Mouse (Mus musculus) C2C12 (cell line): Measurements from ENCODE around the gene Tbc1d8. TPM values are rescaled to one million over a fixed set of nuclear protein-coding genes. Genes with fewer than 3 reads are reported as not detected.

Experiments
- H3K27me3 ChIP-seq: one replicate; pipeline ENCODE4 v1.6.1; 2011; ENCODE audit not compliant: control insufficient read depth, insufficient read depth, insufficient read length
- H3K36me3 ChIP-seq: one replicate; pipeline ENCODE4 v1.6.1; 2011; ENCODE audit not compliant: control insufficient read depth, insufficient read depth
- H3K4me3 ChIP-seq: one replicate; pipeline ENCODE4 v1.5.1; 2011; ENCODE audit warnings: mild to moderate bottlenecking, control low read depth; ENCODE audit not compliant: poor library complexity, insufficient read depth, severe bottlenecking
- H3K79me2 ChIP-seq: one replicate; pipeline ENCODE4 v1.6.1; 2011; ENCODE audit not compliant: control insufficient read depth, insufficient read depth
- H3K79me3 ChIP-seq: one replicate; pipeline ENCODE4 v1.6.1; 2011; ENCODE audit warnings: low read depth, control low read depth
- H3ac ChIP-seq: one replicate; pipeline ENCODE3; 2011; ENCODE audit warnings: low read depth; ENCODE audit not compliant: control insufficient read depth, insufficient read length
- CEBPB ChIP-seq: IDR thresholded peaks from one replicate; pipeline ENCODE4 v1.6.1; 2011; ENCODE audit warnings: low read depth, mild to moderate bottlenecking, control low read depth, moderate library complexity
- CTCF ChIP-seq: IDR thresholded peaks from one replicate; pipeline ENCODE4 v1.5.1; 2011; ENCODE audit not compliant: control insufficient read depth, insufficient read depth, insufficient read length
- FOSL1 ChIP-seq: IDR thresholded peaks from one replicate; pipeline ENCODE4 v1.8.0; 2011; ENCODE audit warnings: mild to moderate bottlenecking, low read length; ENCODE audit not compliant: poor library complexity, insufficient read depth, severe bottlenecking
- MAX ChIP-seq: IDR thresholded peaks from one replicate; pipeline ENCODE4 v1.6.1; 2011; ENCODE audit warnings: mild to moderate bottlenecking, control low read depth
- MYOD1 ChIP-seq: IDR thresholded peaks from one replicate; pipeline ENCODE4 v1.6.1; 2011; ENCODE audit warnings: low read depth; ENCODE audit not compliant: control insufficient read depth, insufficient read length
- MYOG ChIP-seq: IDR thresholded peaks from one replicate; pipeline ENCODE4 v1.6.1; 2011; ENCODE audit not compliant: control insufficient read depth, insufficient read length; ENCODE audit errors: extremely low read depth
- USF1 ChIP-seq: IDR thresholded peaks from one replicate; pipeline ENCODE4 v1.6.1; 2011; ENCODE audit warnings: low read depth, mild to moderate bottlenecking, control low read depth, moderate library complexity
- long read RNA-seq, 2 experiments: library from polyadenylated mRNA; unstranded; transcript quantifications; one replicate each; pipeline ENCODE4 v2.0.0; 2019 to 2020
- polyA plus RNA-seq: library from polyadenylated mRNA; unstranded; fragments of >200 nt; fragmentation: generic; extraction: Trizol; gene quantifications from one replicate; pipeline ENCODE4 v1.2.1, GENCODE M21; 2012; ENCODE audit warnings: missing spikeins

The Tbc1d8 gene
- 0.43 TPM for polyA plus RNA-seq
- long read RNA-seq, experiment 1, partial matches to known transcripts, result 1 of 1 reads
- long read RNA-seq, experiment 1, other reads (novel, unspliced or antisense), result 0 of 1 reads
- long read RNA-seq, experiment 2, full-length matches to known transcripts, result 8 of 14 reads
- long read RNA-seq, experiment 2, partial matches to known transcripts, result 4 of 14 reads
- long read RNA-seq, experiment 2, other reads (novel, unspliced or antisense), result 2 of 14 reads

DNA sequence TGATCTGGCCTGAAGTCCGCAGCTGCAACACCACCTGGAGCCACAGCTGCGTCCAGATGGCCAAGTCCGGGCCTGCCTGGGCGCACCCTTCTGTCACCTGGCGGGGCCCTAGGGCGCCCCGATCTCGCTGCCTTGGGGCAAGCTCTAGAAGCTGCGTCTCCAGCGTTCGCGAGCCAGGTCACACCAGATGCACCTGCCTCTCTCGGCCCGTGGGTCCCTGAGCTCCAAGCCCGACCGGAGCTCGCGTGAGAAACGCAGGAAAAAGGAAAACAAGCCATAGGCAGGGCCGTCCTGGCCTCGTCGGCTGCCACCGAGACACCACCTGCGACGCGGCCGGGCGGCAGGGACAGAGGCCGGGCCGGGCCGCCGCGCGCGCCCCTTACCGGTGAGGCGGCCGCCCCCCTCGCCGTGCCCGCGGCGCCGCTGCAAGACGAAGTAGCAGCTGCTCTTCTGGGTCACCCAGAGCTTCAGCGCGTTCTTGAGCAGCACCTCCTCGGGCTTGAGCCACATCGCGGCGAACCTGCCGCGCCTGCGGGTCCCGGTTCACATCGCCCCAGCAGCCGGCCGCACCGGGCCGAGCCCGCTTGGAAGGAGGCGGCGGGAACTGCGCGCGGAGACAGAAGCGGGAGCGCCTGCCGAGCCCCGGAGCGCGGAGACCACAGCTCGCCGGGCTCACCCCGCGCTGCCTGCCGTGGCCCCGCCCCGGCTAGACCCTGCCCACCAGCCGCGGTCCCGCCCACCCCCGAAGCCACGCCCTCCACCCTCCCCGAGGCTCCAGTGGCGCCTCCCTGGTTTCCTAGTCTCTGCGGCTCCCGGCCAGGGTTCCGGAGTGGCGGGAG, at the start of gene Tbc1d8:
Tbc1d8 (minus strand) TSS at position 699 of the 839 bp plus-strand sequence.
- H3K27me3 ChIP-seq, result peaks cover 8% of the 10 kb centered on the region
- H3K79me3 ChIP-seq, result no peaks in the 10 kb centered on the region
- no peak for TF ChIP-seq CTCF
- TF ChIP-seq MAX, result no peak
- TF ChIP-seq CEBPB, result no peak
- TF ChIP-seq FOSL1, result no peak
- TF ChIP-seq USF1, result no peak
- no peak for TF ChIP-seq MYOG
- no peak for TF ChIP-seq MYOD1
- peak within 1 kb of the TSS; percentile 23 for H3K4me3 ChIP-seq
- no peaks in the 10 kb centered on the region for H3K79me2 ChIP-seq
- peak within 1 kb of the TSS; percentile 72 for H3ac ChIP-seq
- H3K36me3 ChIP-seq, result no peaks in the 10 kb centered on the region

- TF ChIP-seq CEBPB (no peak), USF1 (no peak), FOSL1 (no peak), CTCF (no peak), MAX (no peak), MYOD1 (no peak), MYOG (no peak)
- H3K4me3 ChIP-seq, result no peak overlapping the region
Measured at GRCm38 (mm10) chr1:39528319-39528718, 49.8 kb upstream of the Tbc1d8 start.

DNA sequence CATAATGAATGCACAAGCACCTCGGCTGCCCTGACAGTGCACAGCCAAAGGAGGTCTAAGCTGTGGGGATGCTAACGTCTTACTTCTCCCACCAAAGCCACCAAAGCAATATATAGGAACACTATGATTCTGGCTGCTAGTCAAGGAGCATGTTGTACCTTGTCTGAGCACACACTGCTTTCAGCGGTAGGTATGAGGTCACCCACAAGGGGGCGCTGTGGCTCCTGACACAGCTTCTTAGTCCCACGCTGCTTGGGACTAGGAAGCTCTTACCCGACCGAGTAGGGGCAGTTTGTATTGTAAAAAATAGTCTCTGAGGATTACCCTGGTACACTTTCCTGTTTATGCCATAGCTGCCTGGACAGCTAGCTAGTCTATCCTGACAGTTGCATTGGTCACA, 48.9 kb upstream of the Tbc1d8 start:
- H3K36me3 ChIP-seq, result no peaks in the 10 kb centered on the region
- peak; percentile 84 for TF ChIP-seq CTCF
- no peak for TF ChIP-seq MYOD1
- TF ChIP-seq MAX, result no peak
- no peak for TF ChIP-seq FOSL1
- TF ChIP-seq CEBPB, result no peak

More at GRCm38 (mm10) chr1:39528319-39528718, 49.8 kb upstream of the Tbc1d8 start:
- Histone ChIP-seq H3K79me2 (no peaks in the 10 kb centered on the region), H3K27me3 (no peaks in the 10 kb centered on the region), H3ac (no peak overlapping the region), H3K79me3 (no peaks in the 10 kb centered on the region), H3K36me3 (no peaks in the 10 kb centered on the region)

DNA sequence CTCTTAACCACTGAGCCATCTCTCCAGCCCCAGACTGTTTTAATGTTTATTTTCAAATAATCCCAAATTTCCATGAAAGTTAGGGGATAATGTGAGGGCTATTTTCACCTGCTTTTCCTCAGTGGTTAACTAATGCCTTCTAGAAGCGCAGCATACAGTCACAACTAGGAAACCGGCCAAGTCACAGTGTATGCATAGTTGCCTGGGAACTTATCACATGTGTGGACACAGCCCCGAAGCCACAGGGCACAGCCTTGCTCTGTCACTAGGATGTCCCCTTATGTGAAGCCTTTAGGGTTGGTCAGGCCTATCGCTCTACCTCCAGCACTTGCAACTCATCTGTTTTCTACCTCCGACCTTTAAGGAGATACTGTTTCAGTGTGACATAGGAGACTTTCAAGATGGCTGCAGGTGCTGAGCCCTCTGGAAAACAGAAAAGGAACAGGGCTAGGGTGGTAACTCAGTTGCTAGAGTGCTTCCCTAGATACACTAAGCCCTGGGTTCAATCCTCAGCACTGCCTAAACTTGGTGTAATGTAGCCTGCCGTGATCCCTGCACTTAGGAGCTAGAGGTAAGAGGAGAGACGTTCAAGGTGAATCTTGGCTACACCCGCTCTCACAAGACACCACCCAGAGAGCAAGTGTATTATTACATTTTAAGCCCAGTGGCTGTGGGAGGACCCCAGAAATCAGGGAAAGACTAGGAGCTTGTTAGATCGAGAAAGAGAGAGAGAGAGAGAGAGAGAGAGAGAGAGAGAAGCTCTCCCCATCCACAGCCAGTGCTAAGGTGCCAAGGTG, 48.0 kb upstream of the Tbc1d8 start:
- H3K27me3 ChIP-seq, result no peaks in the 10 kb centered on the region
- no peaks in the 10 kb centered on the region for H3K79me3 ChIP-seq
- H3K79me2 ChIP-seq, result no peaks in the 10 kb centered on the region
- H3ac ChIP-seq, result no peak overlapping the region
- H3K4me3 ChIP-seq, result no peak overlapping the region
- TF ChIP-seq CEBPB (no peak), MYOG (no peak), USF1 (no peak), MYOD1 (no peak), CTCF (no peak), FOSL1 (no peak)
- no peaks in the 10 kb centered on the region for H3K36me3 ChIP-seq

More for the DNA sequence above, 48.9 kb upstream of the Tbc1d8 start:
- no peak overlapping the region for H3ac ChIP-seq
- H3K79me2 ChIP-seq, result no peaks in the 10 kb centered on the region
- H3K79me3 ChIP-seq, result no peaks in the 10 kb centered on the region
- H3K4me3 ChIP-seq, result no peak overlapping the region
- no peaks in the 10 kb centered on the region for H3K27me3 ChIP-seq

- Histone ChIP-seq H3K27me3 (no peaks in the 10 kb centered on the region), H3K4me3 (no peak overlapping the region), H3K79me2 (no peaks in the 10 kb centered on the region), H3K36me3 (no peaks in the 10 kb centered on the region), H3ac (no peak overlapping the region), H3K79me3 (no peaks in the 10 kb centered on the region)
- TF ChIP-seq MYOD1 (no peak), CEBPB (peak; percentile 18)
Measured at GRCm38 (mm10) chr1:39525763-39526162, 47.2 kb upstream of the Tbc1d8 start.
